Comparison of ENCODE assay signal across 11 mouse cellular contexts in the genomic region with DNA sequence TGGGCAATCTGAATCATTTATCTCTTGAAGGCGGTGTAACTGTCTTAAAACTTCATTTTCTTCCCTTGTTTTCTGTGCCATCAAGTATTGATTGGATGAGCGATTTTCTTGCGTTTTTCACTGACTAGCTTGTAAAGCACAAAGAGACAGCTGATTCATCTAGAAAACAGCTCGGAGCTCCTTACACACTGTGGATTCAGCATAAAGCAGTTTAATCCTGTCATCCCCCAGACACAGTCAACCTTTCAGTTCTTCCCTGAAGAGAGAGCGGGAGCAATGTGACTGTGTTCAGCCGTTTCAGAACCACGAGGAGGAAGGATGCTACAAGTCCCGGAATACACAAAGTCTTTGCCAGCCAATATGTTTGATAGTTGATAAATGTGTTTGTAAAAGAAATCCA.
DNase-seq lines count a peak whose midpoint lies in the region; ATAC-seq lines count a peak whose summit lies in the region.
"Had no signal": no experiment of that assay in that cellular context is flagged by ENCODE, and none has a peak within 500 bp of the region (broad histone marks: within the 10 kb centered on the region; RNA-seq: fewer than 3 reads in every experiment).

No protein-coding gene starts in this region.

- H3K4me2 ChIP-seq in lung, embryonic 15.5 days = peak overlapping the region; percentile 52
- H3K4me2 ChIP-seq in hindbrain, embryonic 12.5 days (replicated peaks) = no peak overlapping the region
- H3K4me2 ChIP-seq in neural tube, embryonic 15.5 days = peak overlapping the region; percentile 57
- H3K4me2 ChIP-seq: embryonic facial prominence, embryonic 12.5 days had no signal

- WGBS in lung, embryonic 15.5 days = 34% methylated on average over 8 of the region's 8 CpGs
- 52% methylated on average over 8 of the region's 8 CpGs for WGBS in hindbrain, embryonic 12.5 days
- 20% methylated on average over 8 of the region's 8 CpGs for WGBS in neural tube, embryonic 15.5 days

- ATAC-seq in lung, embryonic 15.5 days (ENCODE audit: borderline replicate concordance, extremely low read depth, low FRiP score, low TSS enrichment) = no peak
- no peak for ATAC-seq in hindbrain, embryonic 12.5 days (ENCODE audit: low FRiP score)
- peak; percentile 53; the same call in 1 of the 2 replicates for ATAC-seq in neural tube, embryonic 15.5 days (ENCODE audit: low FRiP score)

- H3K27me3 ChIP-seq in lung, embryonic 15.5 days = no peaks in the 10 kb centered on the region
- no peaks in the 10 kb centered on the region for H3K27me3 ChIP-seq in hindbrain, embryonic 12.5 days
- no peaks in the 10 kb centered on the region for H3K27me3 ChIP-seq in neural tube, embryonic 15.5 days (replicated peaks)
- H3K27me3 ChIP-seq: embryonic facial prominence, embryonic 12.5 days; limb, embryonic 15.5 days had no signal

- H3K9ac ChIP-seq in lung, embryonic 15.5 days = no peak overlapping the region
- no peak overlapping the region for H3K9ac ChIP-seq in hindbrain, embryonic 12.5 days
- peak overlapping the region; percentile 26 for H3K9ac ChIP-seq in neural tube, embryonic 15.5 days (replicated peaks)
- H3K9ac ChIP-seq: embryonic facial prominence, embryonic 12.5 days; limb, embryonic 15.5 days had no signal

- no peak overlapping the region for H3K27ac ChIP-seq in lung, embryonic 15.5 days
- peak overlapping the region; percentile 57 for H3K27ac ChIP-seq in hindbrain, embryonic 12.5 days
- H3K27ac ChIP-seq in neural tube, embryonic 15.5 days (replicated peaks) = peak overlapping the region; percentile 60
- H3K27ac ChIP-seq: embryonic facial prominence, embryonic 12.5 days; limb, embryonic 15.5 days had no signal

- H3K9me3 ChIP-seq in lung, embryonic 15.5 days = no peaks in the 10 kb centered on the region
- no peaks in the 10 kb centered on the region for H3K9me3 ChIP-seq in hindbrain, embryonic 12.5 days (replicated peaks)
- no peaks in the 10 kb centered on the region for H3K9me3 ChIP-seq in neural tube, embryonic 15.5 days (replicated peaks)
- H3K9me3 ChIP-seq: embryonic facial prominence, embryonic 12.5 days; limb, embryonic 15.5 days had no signal

- no peaks in the 10 kb centered on the region for H3K4me1 ChIP-seq in lung, embryonic 15.5 days
- H3K4me1 ChIP-seq in hindbrain, embryonic 12.5 days = peaks cover 29% of the 10 kb centered on the region
- peaks cover 20% of the 10 kb centered on the region for H3K4me1 ChIP-seq in neural tube, embryonic 15.5 days

- H3K36me3 ChIP-seq in lung, embryonic 15.5 days = no peaks in the 10 kb centered on the region
- no peaks in the 10 kb centered on the region for H3K36me3 ChIP-seq in hindbrain, embryonic 12.5 days
- no peaks in the 10 kb centered on the region for H3K36me3 ChIP-seq in neural tube, embryonic 15.5 days
- H3K36me3 ChIP-seq: embryonic facial prominence, embryonic 12.5 days; limb, embryonic 15.5 days had no signal

- peak; percentile 43 for DNase-seq in heart, adult 11 months
- no peak for DNase-seq in heart, adult 9 months (ENCODE audit: low spot score in 2 of 2)
- no peak for DNase-seq in lung, postnatal 36 days
- no peak for DNase-seq in right cerebral cortex, postnatal 10 days (ENCODE audit: low spot score in 2 of 2)
- no peak for DNase-seq in ovary, postnatal 36 days (ENCODE audit: low spot score)
- DNase-seq: cerebellum, adult 2 months had no signal

- H3K4me3 ChIP-seq in lung, embryonic 15.5 days = peak overlapping the region; percentile 29
- no peak overlapping the region for H3K4me3 ChIP-seq in hindbrain, embryonic 12.5 days
- peak overlapping the region; percentile 31 for H3K4me3 ChIP-seq in neural tube, embryonic 15.5 days (replicated peaks)
- H3K4me3 ChIP-seq: embryonic facial prominence, embryonic 12.5 days had no signal
